Mouse (Mus musculus) CH12.LX (cell line): Measurements from ENCODE around the gene Pitpna. TPM values are rescaled to one million over a fixed set of nuclear protein-coding genes. Genes with fewer than 3 reads are reported as not detected.

Source experiments
- DNase-seq: peaks from one replicate; pipeline ENCODE4 v3.0.0-alpha.2; 2013; ENCODE audit errors: extremely low read depth
- H3K27ac ChIP-seq: 2 replicates; pipeline ENCODE4 v1.5.1; 2012; ENCODE audit warnings: low read depth, mild to moderate bottlenecking, control low read depth, moderate library complexity; ENCODE audit not compliant: insufficient read depth
- H3K27me3 ChIP-seq: replicated peaks from 2 replicates; pipeline ENCODE3; 2012; ENCODE audit warnings: inconsistent platforms
- H3K36me3 ChIP-seq, 2 experiments: replicated peaks in 1 of 2; 2 replicates each; pipeline versions ENCODE3 to v1.6.1; 2012; ENCODE audit warnings: inconsistent platforms in 1 of 2, low read length in 1 of 2, mild to moderate bottlenecking in 1 of 2, mixed read lengths in 1 of 2, moderate library complexity in 1 of 2; ENCODE audit not compliant: control insufficient read depth in 1 of 2, insufficient read depth in 1 of 2
- H3K4me1 ChIP-seq, 2 experiments: 2 replicates each; pipeline ENCODE4 v1.6.1; 2012; ENCODE audit warnings: inconsistent platforms in 1 of 2, moderate library complexity in 1 of 2; ENCODE audit not compliant: insufficient read depth in 2 of 2, control insufficient read depth in 1 of 2
- H3K4me2 ChIP-seq: 2 replicates; pipeline ENCODE4 v1.6.1; 2012; ENCODE audit warnings: low read depth, mild to moderate bottlenecking, control low read depth; ENCODE audit not compliant: poor library complexity, insufficient read depth, severe bottlenecking
- H3K4me3 ChIP-seq, 3 experiments: fragments of 150-350 bp in 1 of 3; sonication (generic) in 1 of 3; replicated peaks in 1 of 3; 2 replicates each; pipeline versions ENCODE3 to v1.5.1; 2011 to 2012; ENCODE audit warnings: low read depth in 2 of 3, low read length in 2 of 3, mild to moderate bottlenecking in 2 of 3, moderate library complexity in 2 of 3, control low read depth in 1 of 3, improper control_type of control experiment in 1 of 3, inconsistent platforms in 1 of 3, mixed read lengths in 1 of 3; ENCODE audit not compliant: poor library complexity in 1 of 3
- H3K79me2 ChIP-seq: replicated peaks from 2 replicates; pipeline ENCODE4 v1.6.1; 2012; ENCODE audit warnings: mild to moderate bottlenecking, moderate library complexity; ENCODE audit not compliant: control insufficient read depth, poor library complexity, insufficient read depth, severe bottlenecking; ENCODE audit errors: extremely low read depth
- H3K9ac ChIP-seq: 2 replicates; pipeline ENCODE4 v1.6.1; 2012; ENCODE audit warnings: low read depth, mild to moderate bottlenecking, control low read depth, moderate library complexity; ENCODE audit not compliant: insufficient read depth
- H3K9me3 ChIP-seq: replicated peaks from 2 replicates; pipeline ENCODE3; 2012; ENCODE audit warnings: low read length, inconsistent platforms, mixed read lengths
- BHLHE40 ChIP-seq: IDR thresholded peaks from 2 replicates; pipeline ENCODE4 v1.6.1; 2011; ENCODE audit warnings: mild to moderate bottlenecking, low read depth, low read length, improper control_type of control experiment
- CHD2 ChIP-seq: IDR thresholded peaks from 2 replicates; pipeline ENCODE4 v1.6.1; 2011; ENCODE audit warnings: low read length, improper control_type of control experiment
- CTCF ChIP-seq, 2 experiments: IDR thresholded peaks in 1 of 2; conservative IDR thresholded peaks in 1 of 2; 2 replicates each; pipeline ENCODE4 v1.5.1; 2011 to 2012; ENCODE audit warnings: low read depth in 2 of 2, low read length in 2 of 2, improper control_type of control experiment in 1 of 2, inconsistent platforms in 1 of 2, mild to moderate bottlenecking in 1 of 2, moderate library complexity in 1 of 2
- EP300 ChIP-seq: IDR thresholded peaks from 2 replicates; pipeline ENCODE4 v1.6.1; 2011; ENCODE audit warnings: low read length, improper control_type of control experiment
- ETS1 ChIP-seq: conservative IDR thresholded peaks from 2 replicates; pipeline ENCODE4 v1.6.1; 2012; ENCODE audit warnings: low read depth, mild to moderate bottlenecking, inconsistent platforms, low read length, improper control_type of control experiment, moderate library complexity
- GABPA ChIP-seq: IDR thresholded peaks from 2 replicates; pipeline ENCODE4 v1.6.1; 2012; ENCODE audit warnings: low read depth, low read length, improper control_type of control experiment, inconsistent platforms; ENCODE audit not compliant: insufficient replicate concordance
- JUN ChIP-seq: IDR thresholded peaks from 2 replicates; pipeline ENCODE4 v1.6.1; 2011; ENCODE audit warnings: low read depth, mild to moderate bottlenecking, low read length, improper control_type of control experiment, moderate library complexity; ENCODE audit not compliant: insufficient read depth
- JUND ChIP-seq: conservative IDR thresholded peaks from 2 replicates; pipeline ENCODE4 v1.6.1; 2011; ENCODE audit warnings: low read depth, low read length, improper control_type of control experiment
- KAT2A ChIP-seq: IDR thresholded peaks from 2 replicates; pipeline ENCODE4 v1.6.1; 2012; ENCODE audit warnings: low read length, improper control_type of control experiment, inconsistent platforms; ENCODE audit not compliant: insufficient replicate concordance
- MAFK ChIP-seq: IDR thresholded peaks from 2 replicates; pipeline ENCODE4 v1.6.1; 2011; ENCODE audit warnings: low read length, improper control_type of control experiment; ENCODE audit not compliant: insufficient replicate concordance
- MAX ChIP-seq: IDR thresholded peaks from 2 replicates; pipeline ENCODE4 v1.6.1; 2011; ENCODE audit warnings: low read length, improper control_type of control experiment
- MAZ ChIP-seq: IDR thresholded peaks from 2 replicates; pipeline ENCODE4 v1.6.1; 2012; ENCODE audit warnings: low read depth, mild to moderate bottlenecking, inconsistent platforms, low read length, improper control_type of control experiment, moderate library complexity
- MEF2A ChIP-seq: IDR thresholded peaks from 2 replicates; pipeline ENCODE4 v1.6.1; 2014; ENCODE audit warnings: low read depth, mild to moderate bottlenecking, inconsistent platforms, low read length, improper control_type of control experiment, borderline replicate concordance
- MXI1 ChIP-seq: IDR thresholded peaks from 2 replicates; pipeline ENCODE4 v1.6.1; 2011; ENCODE audit warnings: mild to moderate bottlenecking, low read depth, low read length, improper control_type of control experiment
- MYC ChIP-seq: IDR thresholded peaks from 2 replicates; pipeline ENCODE4 v1.6.1; 2011; ENCODE audit warnings: low read depth, mild to moderate bottlenecking, improper control_type of control experiment, low read length
- NELFE ChIP-seq: IDR thresholded peaks from 2 replicates; pipeline ENCODE4 v1.6.1; 2011; ENCODE audit warnings: low read depth, low read length, improper control_type of control experiment
- RCOR1 ChIP-seq: conservative IDR thresholded peaks from 2 replicates; pipeline ENCODE4 v1.6.1; 2012; ENCODE audit warnings: low read depth, mild to moderate bottlenecking, inconsistent platforms, low read length, improper control_type of control experiment
- SIN3A ChIP-seq: IDR thresholded peaks from 2 replicates; pipeline ENCODE4 v1.6.1; 2012; ENCODE audit warnings: low read length, improper control_type of control experiment, inconsistent platforms
- SMC3 ChIP-seq: IDR thresholded peaks from 2 replicates; pipeline ENCODE4 v1.6.1; 2011; ENCODE audit warnings: low read depth, low read length, improper control_type of control experiment
- TCF12 ChIP-seq: IDR thresholded peaks from 2 replicates; pipeline ENCODE4 v1.6.1; 2014; ENCODE audit warnings: low read depth, mild to moderate bottlenecking, inconsistent platforms, low read length, improper control_type of control experiment
- UBTF ChIP-seq: IDR thresholded peaks from 2 replicates; pipeline ENCODE4 v1.6.1; 2012; ENCODE audit warnings: low read depth, mild to moderate bottlenecking, inconsistent platforms, low read length, improper control_type of control experiment, moderate library complexity
- USF2 ChIP-seq: conservative IDR thresholded peaks from 2 replicates; pipeline ENCODE4 v1.6.1; 2011; ENCODE audit warnings: low read depth, low read length, improper control_type of control experiment
- ZKSCAN1 ChIP-seq: IDR thresholded peaks from 2 replicates; pipeline ENCODE4 v1.6.1; 2012; ENCODE audit warnings: low read depth, inconsistent platforms, low read length, improper control_type of control experiment, borderline replicate concordance
- ZNF384 ChIP-seq: IDR thresholded peaks from 2 replicates; pipeline ENCODE4 v1.6.1; 2012; ENCODE audit warnings: low read depth, low read length, improper control_type of control experiment, inconsistent platforms
- dilution Hi-C: fragments of 300-500 bp; cut with MboI; formaldehyde crosslinking; loops from 2 replicates; pipeline ENCODE4 v1.14.3; 2020; ENCODE audit warnings: low sequenced_read_pairs; ENCODE audit not compliant: extremely low pct_unique_long_range_greater_than_20kb, extremely low pct_ligation_motif_present
- in situ Hi-C: fragments of 300-500 bp; cut with MboI; formaldehyde crosslinking; loops from 3 replicates; pipeline ENCODE4 v1.14.3; 2019; ENCODE audit warnings: low sequenced_read_pairs, low pct_ligation_motif_present, low pct_unique_long_range_greater_than_20kb, mixed read lengths
- polyA plus RNA-seq: library from polyadenylated mRNA; unstranded; fragments of >175 nt; gene quantifications from 2 replicates; pipeline ENCODE4 v1.2.1, GENCODE M21; 2012; ENCODE audit warnings: low read depth; ENCODE audit not compliant: insufficient read length
- total RNA-seq, 2 experiments: library from RNA; depleted of rRNA; stranded (reverse); fragments of 300-350 nt in 1 of 2; fragments of >200 nt in 1 of 2; gene quantifications; 2 replicates each; pipeline ENCODE4 v1.2.3; 2012 to 2014

Gene Pitpna
- total and polyA plus RNA-seq, 3 experiments: 61.8 to 243 (median 80.7) TPM

DNA sequence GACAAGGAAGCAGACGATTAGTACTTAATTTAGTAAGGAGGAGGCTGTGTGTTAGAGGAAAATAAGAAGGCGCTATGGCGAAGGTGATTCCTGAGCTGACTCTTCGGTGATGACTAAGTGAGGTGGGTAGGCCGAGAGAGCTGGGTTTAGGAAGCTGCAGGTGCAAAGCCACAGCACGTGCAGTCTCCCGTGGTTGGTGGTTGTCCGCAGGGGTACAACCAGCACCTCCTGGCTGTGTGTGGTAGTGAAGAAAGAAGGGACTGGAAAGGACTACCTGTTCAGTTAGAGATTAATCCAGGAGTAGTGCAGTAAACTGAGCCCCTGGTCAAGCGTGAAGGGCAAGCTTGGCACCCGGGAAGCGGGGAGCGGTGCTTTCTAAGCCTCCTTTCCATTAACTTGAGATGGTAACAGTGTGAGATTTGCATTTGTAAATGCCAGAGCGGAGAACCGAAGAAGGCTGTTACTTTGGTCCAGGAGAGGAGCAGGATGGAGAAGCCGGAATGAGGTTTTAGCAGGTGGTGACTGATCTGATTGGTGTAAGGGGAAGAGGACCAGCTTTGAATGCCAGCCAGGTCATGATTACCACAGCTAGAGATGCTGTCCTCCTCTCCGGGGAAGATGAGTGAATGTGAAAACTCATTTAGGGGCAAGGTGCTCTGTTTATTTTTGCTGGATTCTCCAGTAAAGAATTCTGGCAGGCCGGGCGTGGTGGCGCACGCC is 64.5 kb downstream of the Pitpna start:
- no peaks in the 10 kb centered on the region for H3K9me3 ChIP-seq
- dilution Hi-C loops (no loop called here), in situ Hi-C loops (no loop called here)
- peaks cover 10 to 24% of the 10 kb centered on the region in 2 experiments for H3K36me3 ChIP-seq
- peak overlapping the region; percentile 62 to 97 (median 83) for H3K4me3 ChIP-seq
- peak overlapping the region; percentile 86 for H3K9ac ChIP-seq
- H3K4me1 ChIP-seq: peaks cover 9 to 59% of the 10 kb centered on the region in 2 experiments
- peak; percentile 72 for DNase-seq
- TF ChIP-seq CTCF (conservative IDR thresholded peaks at IDR 0.05 in 1 of 2, IDR thresholded peaks at IDR 0.05 in 1 of 2; ENCODE audit: low read depth in 2 of 2, low read length in 2 of 2) (peak in 1 of 2 experiments; percentile 16; a peak in 2 of 4 replicates), ETS1 (peak; percentile 89), BHLHE40 (peak; percentile 99), TCF12 (peak; percentile 69), KAT2A (no peak), MXI1 (peak; percentile 87), JUND (no peak), EP300 (peak; percentile 53), SMC3 (no peak; the same call in none of the 2 replicates), MYC (peak; percentile 82), GABPA (no peak), MAX (peak; percentile 87), MAZ (no peak), RCOR1 (peak; percentile 79; the same call in 1 of the 2 replicates), NELFE (no peak), CHD2 (0 out of 2 replicates have a peak, but pooled peaks have one; percentile 3), MAFK (no peak), UBTF (peak; percentile 68; the same call in 1 of the 2 replicates), ZNF384 (no peak), ZKSCAN1 (no peak), SIN3A (no peak; the same call in 1 of the 2 replicates), USF2 (no peak), MEF2A (peak; percentile 29; the same call in 1 of the 2 replicates), JUN (no peak)
- peaks cover 30% of the 10 kb centered on the region for H3K79me2 ChIP-seq
- no peaks in the 10 kb centered on the region for H3K27me3 ChIP-seq
- H3K4me2 ChIP-seq: peak overlapping the region; percentile 90
- H3K27ac ChIP-seq: peak overlapping the region; percentile 77
